In genomic region chr7:25030032-25030753, GRCm38 (mm10) we compare ENCODE assay signal across 9 mouse cellular contexts. TPM values are rescaled to one million over a fixed set of nuclear protein-coding genes. Genes with fewer than 3 reads are reported as not detected.
DNase-seq lines count a peak whose midpoint lies in the region; ATAC-seq and TF ChIP-seq lines count a peak whose summit lies in the region.
"Had no signal": no experiment of that assay in that cellular context is flagged by ENCODE, and none has a peak within 500 bp of the region (broad histone marks: within the 10 kb centered on the region; RNA-seq: fewer than 3 reads in every experiment).

No protein-coding gene starts in this region.

- H3K4me1 ChIP-seq in forebrain, embryonic 11.5 days (replicated peaks; ENCODE audit: control insufficient read depth, insufficient read depth, low read length), result 0 out of 2 replicates have a peak, but pooled peaks cover 2% of the 10 kb centered on the region
- H3K4me1 ChIP-seq in hindbrain, embryonic 14.5 days (replicated peaks; ENCODE audit: control insufficient read depth, insufficient read depth, low read length), result no peaks in the 10 kb centered on the region
- H3K4me1 ChIP-seq in limb, embryonic 11.5 days (ENCODE audit: control insufficient read depth, insufficient read depth, low read length), result no peaks in the 10 kb centered on the region
- no peaks in the 10 kb centered on the region for H3K4me1 ChIP-seq in stomach, postnatal 0 days (replicated peaks; ENCODE audit: control insufficient read depth, insufficient read depth)

- no peaks in the 10 kb centered on the region for H3K27me3 ChIP-seq in forebrain, embryonic 11.5 days (ENCODE audit: control insufficient read depth, insufficient read depth, low read length)
- H3K27me3 ChIP-seq in hindbrain, embryonic 14.5 days (ENCODE audit: control insufficient read depth, insufficient read depth, low read length), result no peaks in the 10 kb centered on the region
- H3K27me3 ChIP-seq in limb, embryonic 11.5 days (ENCODE audit: control insufficient read depth, insufficient read depth, low read length), result no peaks in the 10 kb centered on the region
- no peaks in the 10 kb centered on the region for H3K27me3 ChIP-seq in stomach, postnatal 0 days (ENCODE audit: control insufficient read depth, insufficient read depth, low read length)

- no peak overlapping the region for H3K9ac ChIP-seq in forebrain, embryonic 11.5 days (ENCODE audit: low read length)
- H3K9ac ChIP-seq in hindbrain, embryonic 14.5 days, result no peak overlapping the region
- H3K9ac ChIP-seq in limb, embryonic 11.5 days (ENCODE audit: low read length), result no peak overlapping the region
- no peak overlapping the region for H3K9ac ChIP-seq in stomach, postnatal 0 days (ENCODE audit: low read length)

- H3K4me3 ChIP-seq in layer of hippocampus, adult 2 months, result no peak overlapping the region
- H3K4me3 ChIP-seq in forebrain, embryonic 11.5 days (ENCODE audit: low read depth, low read length), result no peak overlapping the region
- no peak overlapping the region for H3K4me3 ChIP-seq in hindbrain, embryonic 14.5 days (replicated peaks; ENCODE audit: low read length)
- H3K4me3 ChIP-seq in limb, embryonic 11.5 days (ENCODE audit: low read depth, low read length), result no peak overlapping the region
- no peak overlapping the region for H3K4me3 ChIP-seq in stomach, postnatal 0 days (ENCODE audit: low read depth, low read length)
- H3K4me3 ChIP-seq: myocyte had no signal

- peak overlapping the region; percentile 19; the same call in 1 of the 2 replicates for H3K27ac ChIP-seq in layer of hippocampus, adult 2 months
- H3K27ac ChIP-seq in forebrain, embryonic 11.5 days (ENCODE audit: low read depth, low read length), result no peak overlapping the region
- 0 out of 2 replicates have a peak overlapping the region, but pooled peaks have one; percentile 10 for H3K27ac ChIP-seq in hindbrain, embryonic 14.5 days
- H3K27ac ChIP-seq in limb, embryonic 11.5 days (replicated peaks; ENCODE audit: low read depth, low read length), result no peak overlapping the region
- no peak overlapping the region for H3K27ac ChIP-seq in stomach, postnatal 0 days (replicated peaks)

- DNase-seq in layer of hippocampus, adult 2 months (ENCODE audit: low spot score in 2 of 2), result peak; percentile 69 to 91
- no peak for DNase-seq in layer of hippocampus, adult 9-10 months (ENCODE audit: low spot score)
- DNase-seq in c-Kit-positive CD71-negative TER-119-negative erythroid progenitor cells, embryonic 14.5 days (ENCODE audit: low read depth), result peak; percentile 80
- DNase-seq in forebrain, embryonic 11.5 days (ENCODE audit: low spot score), result peak; percentile 90
- DNase-seq in hindbrain, embryonic 14.5 days (ENCODE audit: low spot score), result peak; percentile 83
- peak; percentile 91 for DNase-seq in limb, embryonic 11.5 days (ENCODE audit: low spot score)
- DNase-seq in natural killer cell, adult 2 months (ENCODE audit: low spot score in 2 of 2), result peak; percentile 50 to 68
- peak; percentile 72 for DNase-seq in stomach, postnatal 0 days (ENCODE audit: low spot score)

- no peak; the same call in 1 of the 2 replicates for ATAC-seq in forebrain, embryonic 11.5 days (replicated peaks; ENCODE audit: low FRiP score)
- peak; percentile 1; the same call in 1 of the 2 replicates for ATAC-seq in hindbrain, embryonic 14.5 days (ENCODE audit: low FRiP score)
- ATAC-seq in limb, embryonic 11.5 days (ENCODE audit: insufficient number of reproducible peaks, low FRiP score, low TSS enrichment, low read depth), result no peak
- 0 out of 2 replicates have a peak, but pooled peaks have one; percentile 41 for ATAC-seq in stomach, postnatal 0 days (ENCODE audit: low FRiP score, low TSS enrichment)

- TF ChIP-seq EP300 in stomach, postnatal 0 days (optimal IDR thresholded peaks at IDR 0.05), result no peak

- no peak overlapping the region for H3K4me2 ChIP-seq in forebrain, embryonic 11.5 days (ENCODE audit: low read depth, low read length, severe bottlenecking)
- no peak overlapping the region for H3K4me2 ChIP-seq in hindbrain, embryonic 14.5 days (replicated peaks)
- H3K4me2 ChIP-seq in limb, embryonic 11.5 days (ENCODE audit: low read depth, severe bottlenecking), result no peak overlapping the region
- no peak overlapping the region for H3K4me2 ChIP-seq in stomach, postnatal 0 days (replicated peaks; ENCODE audit: low read depth)

- no peaks in the 10 kb centered on the region for H3K9me3 ChIP-seq in forebrain, embryonic 11.5 days (ENCODE audit: control insufficient read depth, low read length)
- no peaks in the 10 kb centered on the region for H3K9me3 ChIP-seq in hindbrain, embryonic 14.5 days (ENCODE audit: control insufficient read depth, low read length)
- no peaks in the 10 kb centered on the region for H3K9me3 ChIP-seq in limb, embryonic 11.5 days (ENCODE audit: control insufficient read depth, low read length)
- H3K9me3 ChIP-seq in stomach, postnatal 0 days (ENCODE audit: control insufficient read depth, low read length), result no peaks in the 10 kb centered on the region

- no peaks in the 10 kb centered on the region for H3K36me3 ChIP-seq in forebrain, embryonic 11.5 days (ENCODE audit: control insufficient read depth, insufficient read depth, low read length)
- peaks cover 77% of the 10 kb centered on the region for H3K36me3 ChIP-seq in hindbrain, embryonic 14.5 days (replicated peaks; ENCODE audit: control insufficient read depth, insufficient read depth)
- peaks cover 3% of the 10 kb centered on the region for H3K36me3 ChIP-seq in limb, embryonic 11.5 days (ENCODE audit: control insufficient read depth, insufficient read depth, low read length)
- H3K36me3 ChIP-seq in stomach, postnatal 0 days (ENCODE audit: control insufficient read depth, insufficient read depth, low read length), result no peaks in the 10 kb centered on the region

- peak; percentile 91 for TF ChIP-seq CTCF in layer of hippocampus, adult 2 months (conservative IDR thresholded peaks at IDR 0.05)
- peak; percentile 91 for TF ChIP-seq CTCF in stomach, postnatal 0 days (IDR thresholded peaks at IDR 0.05; ENCODE audit: low read depth)

- 53% methylated on average over 5 of the region's 5 CpGs for WGBS in forebrain, embryonic 11.5 days
- 41% methylated on average over 5 of the region's 5 CpGs for WGBS in hindbrain, embryonic 14.5 days
- 48% methylated on average over 5 of the region's 5 CpGs for WGBS in limb, embryonic 11.5 days
- 40% methylated on average over 5 of the region's 5 CpGs for WGBS in stomach, postnatal 0 days

RNA-seq across cellular contexts. Expression of gene Atp1a3, which starts 24.4 kb away (rescaled TPM):
- total RNA-seq in layer of hippocampus, adult 2 months (2021), result 1,000 to 10,000 TPM; 2,443 to 2,563 TPM
- 36.3 and 40.2 TPM in 2 replicates for polyA plus RNA-seq in forebrain, embryonic 11.5 days (2014; fragmentation: Nextera tagmentation; extraction: Ambion mirVana)
- 404 and 524 TPM in 2 replicates for polyA plus RNA-seq in hindbrain, embryonic 14.5 days (2014; fragmentation: Nextera tagmentation; extraction: Ambion mirVana)
- polyA plus RNA-seq in limb, embryonic 11.5 days (2014; fragmentation: Nextera tagmentation; extraction: Ambion mirVana), result 0.13 and 0.23 TPM in 2 replicates
- 1.6 and 2.4 TPM in 2 replicates for polyA plus RNA-seq in stomach, postnatal 0 days (2015; fragmentation: Nextera tagmentation; extraction: Ambion mirVana)

RNA-seq across cellular contexts. Expression of gene Grik5, which starts 42.0 kb away (rescaled TPM):
- total RNA-seq in layer of hippocampus, adult 2 months (2021), result 100 to 1,000 TPM; 247 to 248 TPM
- polyA plus RNA-seq in forebrain, embryonic 11.5 days (2014; fragmentation: Nextera tagmentation; extraction: Ambion mirVana), result 13.6 and 14.0 TPM in 2 replicates
- 21.0 and 22.5 TPM in 2 replicates for polyA plus RNA-seq in hindbrain, embryonic 14.5 days (2014; fragmentation: Nextera tagmentation; extraction: Ambion mirVana)
- 9.7 and 10.0 TPM in 2 replicates for polyA plus RNA-seq in limb, embryonic 11.5 days (2014; fragmentation: Nextera tagmentation; extraction: Ambion mirVana)
- polyA plus RNA-seq in stomach, postnatal 0 days (2015; fragmentation: Nextera tagmentation; extraction: Ambion mirVana), result 1.7 and 2.2 TPM in 2 replicates

RNA-seq across cellular contexts. Expression of gene Zfp574, which starts 42.2 kb away (rescaled TPM):
- total RNA-seq in layer of hippocampus, adult 2 months (2021), result 10 to 100 TPM; 29.3 to 30.3 TPM
- polyA plus RNA-seq in forebrain, embryonic 11.5 days (2014; fragmentation: Nextera tagmentation; extraction: Ambion mirVana), result 34.3 and 38.3 TPM in 2 replicates
- 29.3 and 29.4 TPM in 2 replicates for polyA plus RNA-seq in hindbrain, embryonic 14.5 days (2014; fragmentation: Nextera tagmentation; extraction: Ambion mirVana)
- polyA plus RNA-seq in limb, embryonic 11.5 days (2014; fragmentation: Nextera tagmentation; extraction: Ambion mirVana), result 28.1 and 30.1 TPM in 2 replicates
- polyA plus RNA-seq in stomach, postnatal 0 days (2015; fragmentation: Nextera tagmentation; extraction: Ambion mirVana), result 12.1 and 12.9 TPM in 2 replicates

RNA-seq across cellular contexts. Expression of gene Rabac1, which starts 57.6 kb away (rescaled TPM):
- 100 to 1,000 TPM; 275 to 315 TPM for total RNA-seq in layer of hippocampus, adult 2 months (2021)
- polyA plus RNA-seq in forebrain, embryonic 11.5 days (2014; fragmentation: Nextera tagmentation; extraction: Ambion mirVana), result 82.6 and 87.3 TPM in 2 replicates
- 331 and 332 TPM in 2 replicates for polyA plus RNA-seq in hindbrain, embryonic 14.5 days (2014; fragmentation: Nextera tagmentation; extraction: Ambion mirVana)
- polyA plus RNA-seq in limb, embryonic 11.5 days (2014; fragmentation: Nextera tagmentation; extraction: Ambion mirVana), result 78.1 and 81.4 TPM in 2 replicates
- polyA plus RNA-seq in stomach, postnatal 0 days (2015; fragmentation: Nextera tagmentation; extraction: Ambion mirVana), result 290 and 293 TPM in 2 replicates

Comparison
In these comparisons a context has a peak if more than half of its experiments do, and no peak if none do; other contexts are left out.
1. H3K27ac ChIP-seq: peak in layer of hippocampus, adult 2 months (single experiment) and hindbrain, embryonic 14.5 days (single experiment); none in forebrain, embryonic 11.5 days (single experiment), limb, embryonic 11.5 days (single experiment) and stomach, postnatal 0 days (single experiment).
2. ATAC-seq: peak in hindbrain, embryonic 14.5 days (single experiment) and stomach, postnatal 0 days (single experiment); none in forebrain, embryonic 11.5 days (single experiment) and limb, embryonic 11.5 days (single experiment).
3. RNA of gene Atp1a3, which starts 24.4 kb away (polyA plus RNA-seq): 404 to 524 TPM in hindbrain, embryonic 14.5 days and 36.3 to 40.2 TPM in forebrain, embryonic 11.5 days; 1.6 to 2.4 TPM in stomach, postnatal 0 days and 0.13 to 0.23 TPM in limb, embryonic 11.5 days; every median in the first group is over 10 times any median in the second.